Mouse (Mus musculus) urinary bladder, postnatal 14 days (tissue): Measurements from ENCODE around the gene Sgsm1.
"Not testable (repeated sequence)": the region's sequence is repeated elsewhere in the genome, so short reads cannot be mapped to it uniquely, and the experiment has no call there.

ENCODE experiments used
- DNase-seq: peaks from one replicate; pipeline ENCODE4 v3.0.0; 2021; ENCODE audit warnings: low spot score

Gene Sgsm1

GRCm38 (mm10) chr5:113310377-113311003 is at the start of gene Sgsm1:
Gene Sgsm1, minus strand, starts transcription at chr5:113310786.
- DNase-seq = peak; percentile 80

GRCm38 (mm10) chr5:113358833-113359232 is 48.2 kb upstream of the Sgsm1 start:
- DNase-seq = no peak

GRCm38 (mm10) chr5:113357656-113358055 is 47.1 kb upstream of the Sgsm1 start:
- no peak for DNase-seq

- no peak for DNase-seq
These were observed 46.6 kb upstream of the Sgsm1 start, which contains the start of gene Aym1 for GRCm38 (mm10) chr5:113357186-113357585. Gene Aym1, plus strand, starts transcription at chr5:113357294.

GRCm38 (mm10) chr5:113354311-113354710 is 43.7 kb upstream of the Sgsm1 start:
- no peak for DNase-seq

- DNase-seq = no peak
These were observed 42.0 kb upstream of the Sgsm1 start for GRCm38 (mm10) chr5:113352636-113353035.

GRCm38 (mm10) chr5:113351768-113352167 is 41.2 kb upstream of the Sgsm1 start:
- DNase-seq = no peak

GRCm38 (mm10) chr5:113349810-113350209 is 39.2 kb upstream of the Sgsm1 start:
- DNase-seq = no peak

- DNase-seq = no peak
These were observed 38.6 kb upstream of the Sgsm1 start for GRCm38 (mm10) chr5:113349226-113349625.

- no peak for DNase-seq
These were observed 38.0 kb upstream of the Sgsm1 start for GRCm38 (mm10) chr5:113348597-113348996.

- DNase-seq = no peak
These were observed 37.0 kb upstream of the Sgsm1 start for GRCm38 (mm10) chr5:113347593-113347992.

GRCm38 (mm10) chr5:113346651-113347050 is 36.1 kb upstream of the Sgsm1 start:
- DNase-seq = not testable (repeated sequence)

GRCm38 (mm10) chr5:113345781-113346180 is 35.2 kb upstream of the Sgsm1 start:
- no peak for DNase-seq

- DNase-seq = no peak
These were observed 34.2 kb upstream of the Sgsm1 start for GRCm38 (mm10) chr5:113344635-113345386.

- no peak for DNase-seq
These were observed 25.7 kb upstream of the Sgsm1 start for GRCm38 (mm10) chr5:113336281-113336680.

- DNase-seq = no peak
These were observed 25.1 kb upstream of the Sgsm1 start for GRCm38 (mm10) chr5:113335732-113336131.

GRCm38 (mm10) chr5:113334621-113335530 is 24.3 kb upstream of the Sgsm1 start:
- DNase-seq = no peak

GRCm38 (mm10) chr5:113332899-113333298 is 22.3 kb upstream of the Sgsm1 start:
- no peak for DNase-seq

GRCm38 (mm10) chr5:113332239-113332638 is 21.7 kb upstream of the Sgsm1 start:
- DNase-seq = no peak

GRCm38 (mm10) chr5:113330202-113330601 is 19.6 kb upstream of the Sgsm1 start:
- no peak for DNase-seq

GRCm38 (mm10) chr5:113329463-113329862 is 18.9 kb upstream of the Sgsm1 start:
- DNase-seq = no peak
